Mouse (Mus musculus) forebrain, embryonic 10.5 days (tissue): Measurements from ENCODE around the gene Olfr172. TPM values are rescaled to one million over a fixed set of nuclear protein-coding genes. Genes with fewer than 3 reads are reported as not detected.

ENCODE experiments used
- DNase-seq: peaks from one replicate; pipeline ENCODE4 v3.0.0-alpha.2; 2017; ENCODE audit warnings: low spot score; ENCODE audit errors: extremely low spot score
- H3K27ac ChIP-seq: fragments of 300-500 bp; sonication (generic); 2 replicates; pipeline ENCODE4 v1.5.1; 2016; ENCODE audit warnings: mild to moderate bottlenecking
- H3K27me3 ChIP-seq: fragments of 300-500 bp; sonication (generic); 2 replicates; pipeline ENCODE4 v1.6.1; 2016; ENCODE audit warnings: mild to moderate bottlenecking; ENCODE audit not compliant: poor library complexity, severe bottlenecking
- H3K36me3 ChIP-seq: fragments of 300-500 bp; sonication (generic); replicated peaks from 2 replicates; pipeline ENCODE4 v1.6.1; 2016; ENCODE audit warnings: mild to moderate bottlenecking, moderate library complexity
- H3K4me1 ChIP-seq: fragments of 300-500 bp; sonication (generic); 2 replicates; pipeline ENCODE4 v1.6.1; 2016
- H3K4me3 ChIP-seq: fragments of 300-500 bp; sonication (generic); 2 replicates; pipeline ENCODE4 v1.5.1; 2016; ENCODE audit warnings: mild to moderate bottlenecking, moderate library complexity
- H3K9me3 ChIP-seq: fragments of 300-500 bp; sonication (generic); 2 replicates; pipeline ENCODE4 v1.6.1; 2016; ENCODE audit warnings: mild to moderate bottlenecking, moderate library complexity
- WGBS: fragments of 180-500 bp; shearing (Covaris S2); methylation state at CpG from one replicate; pipeline ENCODE4 v1.1.7; 2016; 5-methylcytosine and 5-hydroxymethylcytosine counted together
- polyA plus RNA-seq: library from polyadenylated mRNA; unstranded; fragments of >200 nt; fragmentation: Nextera tagmentation; extraction: Ambion mirVana; gene quantifications from 2 replicates; pipeline ENCODE4 v1.2.1, GENCODE M21; 2016

Gene Olfr172
- not detected in 2 replicates for polyA plus RNA-seq

GRCm38 (mm10) chr16:58763076-58763475, at the start of gene Olfr172:
Gene Olfr172 (minus strand): TSS chr16:58763176.
- WGBS: 88% methylated on average over 1 of the region's 1 CpGs

GRCm38 (mm10) chr16:58800168-58800567, 37.2 kb upstream of the Olfr172 start, which contains the start of gene Olfr173:
Gene Olfr173 (minus strand): TSS chr16:58800268.
- H3K27me3 ChIP-seq: no peaks in the 10 kb centered on the region
- no peaks in the 10 kb centered on the region for H3K9me3 ChIP-seq
- no peaks in the 10 kb centered on the region for H3K4me1 ChIP-seq
- 83% methylated on average over 2 of the region's 2 CpGs for WGBS
- no peak within 1 kb of the TSS for H3K27ac ChIP-seq
- no peak for DNase-seq
- H3K36me3 ChIP-seq: no peaks in the 10 kb centered on the region
- H3K4me3 ChIP-seq: no peak within 1 kb of the TSS

More at GRCm38 (mm10) chr16:58763076-58763475, at the start of gene Olfr172:
- H3K27me3 ChIP-seq: no peaks in the 10 kb centered on the region
- H3K27ac ChIP-seq: no peak within 1 kb of the TSS
- no peaks in the 10 kb centered on the region for H3K4me1 ChIP-seq
- peaks cover 4% of the 10 kb centered on the region; the same call in 1 of the 2 replicates for H3K9me3 ChIP-seq
- DNase-seq: no peak
- no peaks in the 10 kb centered on the region for H3K36me3 ChIP-seq
- H3K4me3 ChIP-seq: no peak within 1 kb of the TSS

- Histone ChIP-seq H3K27me3 (no peaks in the 10 kb centered on the region), H3K27ac (no peak overlapping the region), H3K4me3 (no peak overlapping the region), H3K4me1 (no peaks in the 10 kb centered on the region), H3K9me3 (no peaks in the 10 kb centered on the region), H3K36me3 (no peaks in the 10 kb centered on the region)
- no peak for DNase-seq
Measured at GRCm38 (mm10) chr16:58756191-58756590, 6.8 kb downstream of the Olfr172 start.

GRCm38 (mm10) chr16:58751314-58751713, 11.7 kb downstream of the Olfr172 start:
- no peak for DNase-seq
- Histone ChIP-seq H3K4me3 (no peak overlapping the region), H3K27ac (no peak overlapping the region), H3K4me1 (no peaks in the 10 kb centered on the region), H3K36me3 (no peaks in the 10 kb centered on the region), H3K9me3 (no peaks in the 10 kb centered on the region), H3K27me3 (no peaks in the 10 kb centered on the region)
- 42% methylated on average over 1 of the region's 1 CpGs for WGBS

GRCm38 (mm10) chr16:58746715-58747114, 16.3 kb downstream of the Olfr172 start:
- 74% methylated on average over 4 of the region's 4 CpGs for WGBS
- no peak overlapping the region for H3K27ac ChIP-seq
- DNase-seq: no peak
- no peaks in the 10 kb centered on the region for H3K36me3 ChIP-seq
- H3K4me3 ChIP-seq: no peak overlapping the region
- no peaks in the 10 kb centered on the region for H3K27me3 ChIP-seq
- H3K9me3 ChIP-seq: no peaks in the 10 kb centered on the region
- no peaks in the 10 kb centered on the region for H3K4me1 ChIP-seq

GRCm38 (mm10) chr16:58740751-58741150, 22.2 kb downstream of the Olfr172 start:
- Histone ChIP-seq H3K27me3 (no peaks in the 10 kb centered on the region), H3K4me3 (no peak overlapping the region), H3K4me1 (no peaks in the 10 kb centered on the region), H3K36me3 (peaks cover under 1% of the 10 kb centered on the region; the same call in 1 of the 2 replicates), H3K9me3 (no peaks in the 10 kb centered on the region), H3K27ac (no peak overlapping the region)
- no peak for DNase-seq
- 94% methylated on average over 5 of the region's 5 CpGs for WGBS

- Histone ChIP-seq H3K9me3 (no peaks in the 10 kb centered on the region), H3K36me3 (peaks cover 20% of the 10 kb centered on the region), H3K27ac (no peak overlapping the region), H3K27me3 (no peaks in the 10 kb centered on the region), H3K4me1 (no peaks in the 10 kb centered on the region), H3K4me3 (no peak overlapping the region)
- no peak for DNase-seq
- 71% methylated on average over 1 of the region's 1 CpGs for WGBS
Measured at GRCm38 (mm10) chr16:58738800-58739199, 24.2 kb downstream of the Olfr172 start.

GRCm38 (mm10) chr16:58738205-58738604, 24.8 kb downstream of the Olfr172 start:
- peaks cover 26% of the 10 kb centered on the region for H3K36me3 ChIP-seq
- DNase-seq: no peak
- no peak overlapping the region for H3K27ac ChIP-seq
- no peaks in the 10 kb centered on the region for H3K27me3 ChIP-seq
- no peaks in the 10 kb centered on the region for H3K4me1 ChIP-seq
- WGBS: 84% methylated on average over 4 of the region's 4 CpGs
- no peak overlapping the region for H3K4me3 ChIP-seq
- H3K9me3 ChIP-seq: no peaks in the 10 kb centered on the region

GRCm38 (mm10) chr16:58728176-58728671, 34.8 kb downstream of the Olfr172 start:
- peak overlapping the region; percentile 84 for H3K4me3 ChIP-seq
- WGBS: under 1% methylated on average over 30 of the region's 31 CpGs
- no peaks in the 10 kb centered on the region for H3K9me3 ChIP-seq
- no peaks in the 10 kb centered on the region for H3K27me3 ChIP-seq
- peak overlapping the region; percentile 91 for H3K27ac ChIP-seq
- H3K36me3 ChIP-seq: peaks cover 38% of the 10 kb centered on the region
- H3K4me1 ChIP-seq: peaks cover 6% of the 10 kb centered on the region
- no peak for DNase-seq

- H3K36me3 ChIP-seq: peaks cover 31% of the 10 kb centered on the region
- DNase-seq: peak; percentile 97
- WGBS: 2% methylated on average over 35 of the region's 35 CpGs
- H3K9me3 ChIP-seq: no peaks in the 10 kb centered on the region
- peak within 1 kb of the TSS; percentile 91 for H3K27ac ChIP-seq
- H3K4me1 ChIP-seq: peaks cover 6% of the 10 kb centered on the region
- peak within 1 kb of the TSS; percentile 84 for H3K4me3 ChIP-seq
- H3K27me3 ChIP-seq: no peaks in the 10 kb centered on the region
Measured at GRCm38 (mm10) chr16:58727477-58728131, 35.4 kb downstream of the Olfr172 start, which contains the start of gene Cldnd1. Gene Cldnd1 (plus strand): TSS chr16:58727910.

- Histone ChIP-seq H3K27ac (peak overlapping the region; percentile 91), H3K4me3 (peak overlapping the region; percentile 84), H3K36me3 (peaks cover 24% of the 10 kb centered on the region), H3K4me1 (peaks cover 6% of the 10 kb centered on the region), H3K27me3 (no peaks in the 10 kb centered on the region), H3K9me3 (no peaks in the 10 kb centered on the region)
- WGBS: 80% methylated on average over 11 of the region's 11 CpGs
- DNase-seq: no peak
Measured at GRCm38 (mm10) chr16:58726680-58727476, 36.1 kb downstream of the Olfr172 start.

GRCm38 (mm10) chr16:58722292-58722691, 40.7 kb downstream of the Olfr172 start:
- no peaks in the 10 kb centered on the region for H3K27me3 ChIP-seq

More at GRCm38 (mm10) chr16:58722292-58722691, 40.7 kb downstream of the Olfr172 start:
- no peaks in the 10 kb centered on the region for H3K9me3 ChIP-seq
- 88% methylated on average over 2 of the region's 2 CpGs for WGBS
- no peak for DNase-seq
- peaks cover 2% of the 10 kb centered on the region; the same call in 1 of the 2 replicates for H3K4me1 ChIP-seq
- no peak overlapping the region for H3K4me3 ChIP-seq
- H3K27ac ChIP-seq: no peak overlapping the region
- H3K36me3 ChIP-seq: no peaks in the 10 kb centered on the region
